ENCODE assay signal across 8 mouse cellular contexts in the genomic region with DNA sequence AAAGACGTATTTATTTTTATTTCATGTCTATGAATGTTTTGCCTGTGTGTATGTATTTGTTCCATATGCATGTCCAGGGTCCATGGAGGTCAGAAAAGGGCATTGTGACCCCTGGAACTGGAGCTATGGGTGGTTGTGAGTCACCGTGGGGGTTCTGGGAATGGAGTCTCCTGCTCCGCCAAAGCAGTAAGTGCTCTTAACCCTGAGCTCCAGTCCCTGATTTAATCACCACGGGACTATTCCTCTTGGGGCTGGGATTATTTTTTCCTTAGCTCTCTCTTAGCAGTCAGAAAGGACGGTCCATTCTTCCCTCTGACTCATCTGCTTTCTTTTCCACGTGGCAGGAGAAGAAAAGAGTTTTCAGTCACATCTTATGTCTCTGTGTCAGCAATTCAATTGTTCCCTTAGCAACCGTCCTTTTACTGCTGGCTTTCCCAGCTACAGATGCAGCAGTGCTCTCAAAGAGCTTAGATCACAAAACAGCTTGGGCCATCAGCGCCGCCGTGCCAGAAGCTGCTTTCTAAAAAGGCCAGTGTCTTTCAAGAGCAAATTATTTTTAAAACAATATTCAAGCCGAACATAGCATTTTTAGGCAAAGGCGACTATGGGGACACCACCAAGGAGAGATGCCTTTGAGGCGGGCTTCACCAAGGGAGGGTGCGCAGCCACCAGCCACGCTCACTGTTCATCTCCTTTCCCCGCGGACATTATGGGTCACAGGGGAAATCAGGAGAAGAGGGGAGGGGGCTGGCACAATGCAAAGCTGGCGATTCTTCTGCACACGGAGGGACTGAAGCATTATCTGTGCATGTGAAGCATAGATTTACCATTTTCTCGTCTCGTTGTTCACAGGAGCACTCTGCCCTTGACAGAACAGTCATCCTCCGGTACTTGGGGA.
A peak's percentile ranks its signal among the peaks of the same experiment; 100 is the strongest.
DNase-seq lines count a peak whose midpoint lies in the region; ATAC-seq and TF ChIP-seq lines count a peak whose summit lies in the region.

No protein-coding gene starts in this region.

- H3K9me3 ChIP-seq in ES-Bruce4 (replicated peaks; ENCODE audit: control insufficient read depth, insufficient read depth, low read length, poor library complexity, severe bottlenecking) = peaks cover 11% of the 10 kb centered on the region
- H3K9me3 ChIP-seq in forebrain, embryonic 15.5 days = no peaks in the 10 kb centered on the region

- TF ChIP-seq EP300 in ES-Bruce4 (IDR thresholded peaks at IDR 0.05; ENCODE audit: insufficient read depth, low read depth, low read length) = no peak

- no peak overlapping the region for H3K9ac ChIP-seq in ES-Bruce4 (ENCODE audit: low read depth, poor library complexity, severe bottlenecking)
- peak overlapping the region; percentile 36 for H3K9ac ChIP-seq in forebrain, embryonic 15.5 days (replicated peaks)

- H3K27ac ChIP-seq in ES-Bruce4 (ENCODE audit: insufficient read depth, low read length) = no peak overlapping the region
- H3K27ac ChIP-seq in forebrain, embryonic 15.5 days (replicated peaks) = peak overlapping the region; percentile 87

- H3K27me3 ChIP-seq in ES-Bruce4 (ENCODE audit: control insufficient read depth, insufficient read depth, low read length, poor library complexity, severe bottlenecking) = no peaks in the 10 kb centered on the region
- no peaks in the 10 kb centered on the region for H3K27me3 ChIP-seq in forebrain, embryonic 15.5 days

- no peaks in the 10 kb centered on the region for H3K4me1 ChIP-seq in ES-Bruce4 (ENCODE audit: control insufficient read depth, insufficient read depth, low read length)
- H3K4me1 ChIP-seq in forebrain, embryonic 15.5 days = peaks cover 26% of the 10 kb centered on the region

- ATAC-seq in forebrain, embryonic 15.5 days (replicated peaks) = peak; percentile 87

- no peaks in the 10 kb centered on the region for H3K36me3 ChIP-seq in ES-Bruce4 (ENCODE audit: control insufficient read depth, insufficient read depth, low read length, poor library complexity, severe bottlenecking)
- no peaks in the 10 kb centered on the region for H3K36me3 ChIP-seq in forebrain, embryonic 15.5 days

- peak; percentile 24 to 33 for DNase-seq in cerebellum, postnatal 25 days
- no peak for DNase-seq in cerebellum, adult 18-20 months
- DNase-seq in left cerebral cortex, adult 8-10 months (ENCODE audit: low spot score in 2 of 2) = peak; percentile 33 to 46
- DNase-seq in retina, embryonic 14.5 days (ENCODE audit: low spot score) = peak; percentile 67
- DNase-seq in urinary bladder, postnatal 36 days (ENCODE audit: low spot score in 2 of 2) = no peak
- no peak for DNase-seq in ovary, postnatal 36 days (ENCODE audit: low spot score)

- no peak for TF ChIP-seq POLR2A in ES-Bruce4 (IDR thresholded peaks at IDR 0.05; ENCODE audit: insufficient read depth, low read length)

- TF ChIP-seq CTCF in ES-Bruce4 (IDR thresholded peaks at IDR 0.05; ENCODE audit: low read depth, low read length) = no peak

- peak overlapping the region; percentile 46 for H3K4me2 ChIP-seq in forebrain, embryonic 15.5 days (replicated peaks)

- 3% methylated on average over 22 of the region's 22 CpGs for WGBS in forebrain, embryonic 15.5 days

- H3K4me3 ChIP-seq in ES-Bruce4 (ENCODE audit: low read depth, low read length) = peak overlapping the region; percentile 46
- H3K4me3 ChIP-seq in forebrain, embryonic 15.5 days = peak overlapping the region; percentile 30

Comparison
In these comparisons a context has a peak if more than half of its experiments do, and no peak if none do; other contexts are left out.
1. DNase-seq: peak in cerebellum, postnatal 25 days (2 of 2), left cerebral cortex, adult 8-10 months (2 of 2) and retina, embryonic 14.5 days (single experiment); none in cerebellum, adult 18-20 months (0 of 2), urinary bladder, postnatal 36 days (0 of 2) and ovary, postnatal 36 days (single experiment).